Mouse (Mus musculus) forebrain, embryonic 10.5 days (tissue): Measurements from ENCODE around the gene Eva1c. TPM values are rescaled to one million over a fixed set of nuclear protein-coding genes. Genes with fewer than 3 reads are reported as not detected.

Experiments
- DNase-seq: peaks from one replicate; pipeline ENCODE4 v3.0.0-alpha.2; 2017; ENCODE audit warnings: low spot score; ENCODE audit errors: extremely low spot score
- H3K27ac ChIP-seq: fragments of 300-500 bp; sonication (generic); 2 replicates; pipeline ENCODE4 v1.5.1; 2016; ENCODE audit warnings: mild to moderate bottlenecking
- H3K27me3 ChIP-seq: fragments of 300-500 bp; sonication (generic); 2 replicates; pipeline ENCODE4 v1.6.1; 2016; ENCODE audit warnings: mild to moderate bottlenecking; ENCODE audit not compliant: poor library complexity, severe bottlenecking
- H3K36me3 ChIP-seq: fragments of 300-500 bp; sonication (generic); replicated peaks from 2 replicates; pipeline ENCODE4 v1.6.1; 2016; ENCODE audit warnings: mild to moderate bottlenecking, moderate library complexity
- H3K4me1 ChIP-seq: fragments of 300-500 bp; sonication (generic); 2 replicates; pipeline ENCODE4 v1.6.1; 2016
- H3K4me3 ChIP-seq: fragments of 300-500 bp; sonication (generic); 2 replicates; pipeline ENCODE4 v1.5.1; 2016; ENCODE audit warnings: mild to moderate bottlenecking, moderate library complexity
- H3K9me3 ChIP-seq: fragments of 300-500 bp; sonication (generic); 2 replicates; pipeline ENCODE4 v1.6.1; 2016; ENCODE audit warnings: mild to moderate bottlenecking, moderate library complexity
- WGBS: fragments of 180-500 bp; shearing (Covaris S2); methylation state at CpG from one replicate; pipeline ENCODE4 v1.1.7; 2016; 5-methylcytosine and 5-hydroxymethylcytosine counted together
- microRNA-seq: library from miRNA; unstranded; fragments of <30 nt; microRNA quantifications from one replicate; pipeline ENCODE4, GENCODE M21; 2017
- polyA plus RNA-seq: library from polyadenylated mRNA; unstranded; fragments of >200 nt; fragmentation: Nextera tagmentation; extraction: Ambion mirVana; gene quantifications from 2 replicates; pipeline ENCODE4 v1.2.1, GENCODE M21; 2016

The Eva1c gene
- polyA plus RNA-seq, 1 experiment from 2014 or later: 0.48 TPM

DNA sequence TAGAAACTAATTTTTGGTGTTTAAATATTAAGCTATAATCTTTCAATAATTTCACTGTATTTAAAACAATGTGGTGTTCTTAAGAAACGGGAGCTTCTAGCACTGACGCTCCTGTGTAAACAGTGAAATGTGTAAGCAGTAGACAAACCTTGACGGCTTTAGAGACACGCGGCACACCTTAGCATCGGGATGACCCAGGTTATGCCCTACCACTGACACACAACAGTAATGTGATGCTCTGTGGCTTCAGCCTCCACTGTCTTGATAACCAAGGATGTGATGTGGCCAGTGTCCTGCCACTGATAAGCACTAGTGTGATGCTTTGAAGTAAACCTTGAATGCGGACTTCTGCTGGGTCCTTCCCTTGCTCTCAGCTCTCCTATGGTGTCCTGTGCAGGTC, 114.7 kb downstream of the Eva1c start:
- WGBS: 94% methylated on average over 7 of the region's 7 CpGs
- Histone ChIP-seq H3K27me3 (no peaks in the 10 kb centered on the region), H3K4me1 (no peaks in the 10 kb centered on the region), H3K27ac (no peak overlapping the region), H3K4me3 (no peak overlapping the region), H3K9me3 (no peaks in the 10 kb centered on the region), H3K36me3 (peaks cover 31% of the 10 kb centered on the region)
- no peak for DNase-seq

GRCm38 (mm10) chr16:90946977-90947376, 120.5 kb downstream of the Eva1c start:
- no peak overlapping the region for H3K4me3 ChIP-seq
- no peak overlapping the region for H3K27ac ChIP-seq
- peaks cover 40% of the 10 kb centered on the region for H3K36me3 ChIP-seq
- no peaks in the 10 kb centered on the region for H3K4me1 ChIP-seq
- H3K27me3 ChIP-seq: no peaks in the 10 kb centered on the region
- no peaks in the 10 kb centered on the region for H3K9me3 ChIP-seq
- WGBS: 80% methylated on average over 8 of the region's 8 CpGs
- DNase-seq: no peak

- Histone ChIP-seq H3K4me1 (no peaks in the 10 kb centered on the region), H3K27ac (no peak overlapping the region), H3K27me3 (no peaks in the 10 kb centered on the region), H3K36me3 (peaks cover 32% of the 10 kb centered on the region), H3K9me3 (no peaks in the 10 kb centered on the region), H3K4me3 (no peak overlapping the region)
- no peak for DNase-seq
- 59% methylated on average over 17 of the region's 17 CpGs for WGBS
These were observed 123.9 kb downstream of the Eva1c start for GRCm38 (mm10) chr16:90950354-90950963.

GRCm38 (mm10) chr16:90953147-90953546, 126.6 kb downstream of the Eva1c start:
- Histone ChIP-seq H3K27ac (no peak overlapping the region), H3K4me1 (no peaks in the 10 kb centered on the region), H3K9me3 (no peaks in the 10 kb centered on the region), H3K27me3 (no peaks in the 10 kb centered on the region), H3K4me3 (no peak overlapping the region), H3K36me3 (peaks cover 27% of the 10 kb centered on the region)
- 93% methylated on average over 9 of the region's 9 CpGs for WGBS
- DNase-seq: no peak

DNA sequence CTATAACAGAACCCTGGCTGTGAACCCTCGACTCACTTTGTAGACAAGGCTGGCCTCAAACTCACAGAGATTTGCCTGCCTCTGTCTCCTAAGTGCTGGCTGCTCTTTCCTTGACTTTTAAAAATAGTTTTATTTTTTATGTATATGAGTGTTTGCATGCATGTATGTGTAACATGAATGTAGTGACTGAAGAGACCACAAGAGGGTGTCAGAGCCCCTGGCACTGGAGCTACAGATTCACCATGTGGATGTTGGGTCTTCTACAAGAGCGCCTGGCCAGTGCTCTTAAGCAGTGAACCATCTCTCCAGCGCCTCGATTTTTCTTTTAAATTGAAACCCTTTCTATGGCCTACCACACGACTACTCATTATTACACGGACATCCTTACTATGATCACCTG, 127.3 kb downstream of the Eva1c start:
- Histone ChIP-seq H3K4me1 (no peaks in the 10 kb centered on the region), H3K36me3 (peaks cover 27% of the 10 kb centered on the region), H3K27ac (no peak overlapping the region), H3K9me3 (no peaks in the 10 kb centered on the region), H3K4me3 (no peak overlapping the region), H3K27me3 (no peaks in the 10 kb centered on the region)
- DNase-seq: no peak
- 91% methylated on average over 6 of the region's 6 CpGs for WGBS

Small RNAs within 50 kb of the gene (microRNA-seq; reads per million reads assigned to microRNA genes)
- gene Gm22933: not detected

Other genes with a start within 250 kb of the Eva1c start
- 111 and 113 TPM in 2 replicates for gene Mis18a, start 99.3 kb upstream of the Eva1c start, polyA plus RNA-seq
- gene Mrap, start 88.5 kb upstream of the Eva1c start, polyA plus RNA-seq: 2.4 and 2.6 TPM in 2 replicates
- 13.4 and 13.8 TPM in 2 replicates for gene Urb1, start 16.3 kb upstream of the Eva1c start, polyA plus RNA-seq
- gene Cfap298, start 108.4 kb downstream of the Eva1c start, polyA plus RNA-seq: 61.5 and 67.5 TPM in 2 replicates
- gene Synj1, start 184.6 kb downstream of the Eva1c start, polyA plus RNA-seq: 12.2 and 12.8 TPM in 2 replicates
- 67.0 and 70.8 TPM in 2 replicates for gene Paxbp1, start 217.8 kb downstream of the Eva1c start, polyA plus RNA-seq